Mouse (Mus musculus) fat pad, adult 2 months (tissue): ENCODE measurements around the gene Gm5797.
"Not testable (repeated sequence)": the region's sequence is repeated elsewhere in the genome, so short reads cannot be mapped to it uniquely, and the experiment has no call there.

Experiments used
- DNase-seq: peaks from one replicate; pipeline ENCODE4 v3.0.0-alpha.2; 2011; ENCODE audit warnings: low read depth, low spot score; ENCODE audit errors: extremely low read depth

The Gm5797 gene

DNA sequence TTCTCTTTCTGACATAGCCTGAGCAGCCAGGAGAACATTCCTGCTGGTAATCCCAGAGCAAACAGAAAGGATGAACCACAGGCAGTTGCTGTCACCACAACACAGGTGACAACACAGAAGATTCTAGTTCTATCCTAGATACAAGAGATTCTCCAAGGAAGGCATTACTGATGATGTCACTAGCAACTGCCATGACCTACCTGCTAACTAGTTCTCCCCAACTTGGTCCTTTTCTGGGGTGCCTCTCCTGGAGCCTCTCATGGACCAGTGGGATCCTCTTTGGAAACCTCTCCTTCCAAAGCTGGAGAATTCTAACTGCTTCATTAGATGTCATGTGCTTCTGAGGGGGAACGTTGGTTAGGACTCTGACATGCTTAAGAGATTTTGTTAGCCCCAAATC lies at the start of gene Gm5797:
Gm5797 (minus strand) TSS at position 101 of the 400 bp plus-strand sequence.
- DNase-seq: not testable (repeated sequence)

DNA sequence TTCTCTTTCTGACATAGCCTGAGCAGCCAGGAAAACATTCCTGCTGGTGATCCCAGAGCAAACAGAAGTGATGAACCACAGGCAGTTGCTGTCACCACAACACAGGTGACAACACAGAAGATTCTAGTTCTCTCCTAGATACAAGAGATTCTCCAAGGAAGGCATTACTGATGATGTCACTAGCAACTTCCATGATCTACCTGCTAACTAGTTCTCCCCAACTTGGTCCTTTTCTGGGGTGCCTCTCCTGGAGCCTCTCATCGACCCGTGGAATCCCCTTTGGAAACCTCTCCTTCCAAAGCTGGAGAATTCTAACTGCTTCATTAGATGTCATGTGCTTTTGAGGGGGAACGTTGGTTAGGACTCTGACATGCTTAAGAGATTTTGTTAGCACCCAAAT lies 32.8 kb upstream of the Gm5797 start, which contains the start of gene Gm8374:
Gm8374 (minus strand) TSS at position 101 of the 400 bp plus-strand sequence.
- DNase-seq: not testable (repeated sequence)

DNA sequence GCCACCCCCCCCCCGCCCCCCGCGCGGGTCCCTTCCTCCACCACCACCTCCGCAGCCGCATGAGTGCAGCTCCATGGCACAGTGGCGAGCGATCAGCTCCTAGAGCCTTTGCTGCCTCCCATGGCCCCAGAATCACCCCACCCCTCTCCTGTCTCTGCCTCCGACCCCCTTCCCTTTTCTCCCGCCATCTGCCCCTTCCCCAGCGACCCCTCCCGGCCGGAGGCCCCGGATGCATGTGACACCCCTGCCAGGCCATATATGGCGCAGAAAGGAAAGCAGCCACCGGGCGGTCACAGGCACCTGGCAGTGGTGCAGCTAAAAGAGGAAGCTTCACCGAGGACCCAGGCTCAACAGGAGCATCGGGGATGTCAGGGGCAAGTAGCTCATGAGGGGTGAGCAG lies 17.1 kb downstream of the Gm5797 start:
- DNase-seq: not testable (repeated sequence)

DNA sequence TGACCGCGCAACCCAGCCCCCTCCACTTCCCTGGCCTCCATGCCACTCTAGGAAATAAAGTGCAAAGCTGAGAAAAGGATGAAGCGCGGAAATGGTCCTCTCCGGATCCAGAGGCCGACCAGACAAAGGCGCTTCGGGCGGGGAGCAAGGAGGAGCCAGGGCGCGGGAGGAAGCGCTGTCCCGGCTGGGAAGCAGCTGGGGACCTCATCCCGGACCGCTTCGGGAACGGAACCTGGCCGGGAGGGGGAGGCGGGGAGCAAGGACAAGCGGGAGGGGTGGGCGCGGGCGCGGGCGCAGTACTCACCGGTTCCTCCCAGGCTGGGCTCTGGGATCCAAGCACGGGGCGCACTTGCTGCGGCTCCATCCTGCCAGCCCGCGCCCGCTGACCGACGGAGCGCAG lies 17.5 kb downstream of the Gm5797 start, which contains the start of gene Gm3739:
Gm3739 (minus strand) TSS at position 389 of the 400 bp plus-strand sequence.
- DNase-seq: not testable (repeated sequence)
